Mouse (Mus musculus) liver, adult (tissue): ENCODE measurements around the gene Eya4.

Experiments
- GATA4 ChIP-seq: IDR thresholded peaks from 2 replicates; pipeline ENCODE4 v1.6.1; 2014; ENCODE audit warnings: mild to moderate bottlenecking, low read length; ENCODE audit not compliant: insufficient replicate concordance

The Eya4 gene

DNA sequence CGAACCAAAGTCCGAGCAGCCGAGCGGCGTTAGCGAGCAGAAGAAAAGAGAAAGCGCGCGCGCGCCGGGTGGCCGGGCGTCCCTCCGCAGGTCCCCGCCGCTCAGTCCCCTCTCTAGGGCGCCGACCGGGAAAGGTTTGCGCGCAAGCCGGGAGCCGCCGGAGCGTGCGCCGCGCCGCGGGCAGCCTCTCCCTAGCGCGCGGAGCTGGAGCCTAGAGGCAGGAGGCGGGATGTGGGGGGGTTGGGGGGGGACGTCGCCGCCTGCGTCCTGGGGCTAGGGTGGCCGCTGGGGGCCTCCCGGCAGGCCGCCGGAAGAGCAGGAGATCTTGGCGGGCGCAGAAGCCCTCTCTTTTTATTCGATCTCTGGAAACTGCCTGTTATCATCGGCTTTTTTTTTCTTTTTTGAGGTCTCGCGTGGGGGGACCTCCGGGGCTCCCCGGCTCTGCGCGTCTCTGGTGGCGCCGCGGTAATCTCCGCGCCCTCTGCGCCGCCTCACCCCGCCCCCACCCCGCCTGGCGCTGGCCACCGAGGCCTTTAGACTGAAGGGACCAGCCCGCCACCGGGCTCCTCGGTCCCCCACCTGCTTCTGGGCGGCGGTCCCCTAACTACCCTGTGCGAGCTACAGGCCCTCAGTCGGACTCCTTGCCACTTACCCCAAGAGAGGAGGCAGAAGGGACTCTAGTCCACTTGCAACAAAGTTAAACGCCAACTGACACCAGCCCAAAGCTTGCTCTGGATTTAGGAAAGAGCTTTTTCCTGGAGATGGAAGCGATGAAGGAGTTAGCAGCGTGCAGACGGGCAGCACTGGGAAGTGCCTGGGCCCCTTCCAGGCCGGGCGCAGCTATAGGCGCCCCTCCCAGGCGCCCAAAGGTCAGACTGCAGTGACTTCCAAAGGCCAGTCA is at the start of gene Eya4:
Eya4 (minus strand) TSS at position 776 of the 901 bp plus-strand sequence.
- no peak for TF ChIP-seq GATA4

DNA sequence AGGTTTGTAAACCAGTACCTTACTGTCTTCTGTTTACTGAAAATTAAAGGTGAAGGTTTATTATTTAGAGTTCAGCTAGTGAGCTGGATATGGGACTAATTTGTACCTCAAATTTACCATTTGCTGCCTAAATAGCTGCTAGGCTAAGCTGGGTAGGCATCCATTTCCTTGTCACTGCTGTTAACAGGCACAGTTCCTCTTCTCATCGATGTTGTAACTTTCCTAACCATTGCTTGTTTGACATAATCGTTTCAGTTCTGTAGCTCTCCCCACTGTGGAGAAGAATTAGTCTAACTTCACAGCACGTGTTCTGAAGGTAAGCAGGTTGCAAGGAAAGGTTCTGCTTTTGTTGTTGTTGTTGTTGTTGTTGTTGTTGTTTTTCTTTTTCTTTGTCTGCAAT is 44.8 kb upstream of the Eya4 start:
- TF ChIP-seq GATA4: no peak

DNA sequence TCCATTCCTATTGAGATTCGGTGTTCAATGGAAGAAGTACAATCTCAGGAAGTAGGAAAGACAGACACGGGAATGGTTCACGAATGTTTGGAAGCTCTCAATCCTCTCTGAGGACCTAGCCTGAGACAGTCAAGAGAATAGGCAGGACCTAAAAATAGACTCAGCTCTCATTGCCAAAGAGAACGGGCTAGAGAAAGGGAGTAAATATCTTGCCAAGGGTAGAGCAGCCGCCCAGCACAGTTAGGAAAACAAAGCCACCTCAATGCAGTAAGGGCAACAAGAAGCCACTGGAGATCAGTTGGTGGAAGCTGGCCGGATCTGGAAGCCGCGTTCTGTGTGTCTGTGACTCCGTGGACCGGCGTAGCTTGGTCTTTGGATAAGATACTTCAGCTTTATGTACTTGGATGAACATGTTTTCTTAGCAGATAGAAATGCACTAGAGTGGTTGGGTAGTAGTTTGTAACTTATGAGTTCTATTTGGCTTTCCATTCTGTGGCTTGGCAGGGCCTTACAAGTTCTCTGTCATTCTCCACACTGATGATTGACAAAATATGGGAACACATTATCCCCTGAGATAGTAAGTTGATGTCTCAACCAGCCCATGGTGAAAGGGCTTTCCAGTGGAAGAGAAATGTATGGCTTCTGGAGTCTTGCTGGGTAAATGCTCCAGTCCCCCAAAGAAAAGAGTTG is 44.1 kb upstream of the Eya4 start:
- TF ChIP-seq GATA4: no peak

DNA sequence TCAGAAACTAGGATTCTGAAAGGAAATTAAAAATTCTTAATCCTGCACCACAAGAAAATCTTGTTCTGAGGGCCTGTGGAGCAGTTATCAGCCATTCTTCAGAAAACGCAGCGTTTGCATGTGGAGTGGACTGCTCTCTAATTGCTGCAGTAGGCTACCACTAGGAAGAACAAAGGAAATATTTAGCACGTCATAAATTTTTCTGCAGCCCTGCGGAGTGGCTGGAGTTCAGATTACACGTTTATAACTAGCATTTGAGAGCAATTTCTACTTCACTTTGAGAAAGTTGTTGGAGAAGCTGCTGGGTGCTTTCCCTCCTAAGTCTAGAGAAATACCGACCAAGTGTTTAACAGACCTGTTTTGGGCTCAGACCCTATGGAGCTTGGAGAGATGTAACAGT is 43.6 kb upstream of the Eya4 start:
- TF ChIP-seq GATA4: no peak

DNA sequence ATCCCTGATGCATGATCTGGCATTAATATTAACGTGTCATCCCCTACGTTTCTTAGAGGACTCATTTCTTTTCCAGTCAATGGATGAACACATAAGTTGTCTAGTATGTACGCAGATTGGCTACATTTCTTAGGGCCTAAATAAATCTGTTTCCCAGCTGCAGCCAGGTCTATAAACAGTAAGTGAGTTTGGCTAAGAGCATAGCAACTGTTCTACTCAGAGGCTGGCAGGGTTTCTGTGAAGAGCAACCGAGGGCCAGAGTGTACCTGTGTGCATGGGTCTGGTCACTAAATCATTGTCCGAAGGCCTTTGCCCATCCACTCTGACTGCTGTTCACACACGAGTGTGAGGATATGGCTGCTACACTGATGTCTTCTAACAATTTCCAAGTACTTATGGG is 13.3 kb upstream of the Eya4 start:
- TF ChIP-seq GATA4: no peak

DNA sequence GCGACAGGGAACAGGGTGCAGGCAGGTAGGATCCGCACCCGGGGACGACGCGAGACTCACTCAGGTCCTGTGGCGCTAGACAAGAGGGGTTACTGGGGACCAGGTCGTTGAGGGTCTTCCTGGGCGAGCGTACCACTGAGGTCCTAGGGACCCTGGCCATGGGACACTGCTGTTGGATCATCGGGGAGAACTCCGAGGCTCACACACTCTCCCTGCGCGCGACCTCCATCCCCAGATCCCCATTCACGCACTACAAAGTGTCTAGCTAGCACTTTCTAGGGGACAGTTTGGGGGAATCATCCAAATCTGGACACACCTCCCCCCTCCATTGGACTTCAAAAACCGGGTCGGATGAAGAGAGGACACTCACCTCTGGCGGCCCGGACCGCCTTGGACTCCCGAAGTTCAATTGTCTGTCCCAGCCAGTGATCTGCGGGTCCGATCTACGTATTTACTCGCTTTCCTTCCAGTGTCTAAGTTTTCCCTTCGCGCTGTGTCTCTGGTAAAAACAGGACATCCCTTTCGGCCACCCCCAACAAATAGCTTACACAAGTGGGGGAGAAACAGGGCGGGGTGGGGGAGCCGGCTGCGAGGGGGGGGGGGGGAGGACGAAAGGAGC is 1.1 kb downstream of the Eya4 start:
- no peak for TF ChIP-seq GATA4

DNA sequence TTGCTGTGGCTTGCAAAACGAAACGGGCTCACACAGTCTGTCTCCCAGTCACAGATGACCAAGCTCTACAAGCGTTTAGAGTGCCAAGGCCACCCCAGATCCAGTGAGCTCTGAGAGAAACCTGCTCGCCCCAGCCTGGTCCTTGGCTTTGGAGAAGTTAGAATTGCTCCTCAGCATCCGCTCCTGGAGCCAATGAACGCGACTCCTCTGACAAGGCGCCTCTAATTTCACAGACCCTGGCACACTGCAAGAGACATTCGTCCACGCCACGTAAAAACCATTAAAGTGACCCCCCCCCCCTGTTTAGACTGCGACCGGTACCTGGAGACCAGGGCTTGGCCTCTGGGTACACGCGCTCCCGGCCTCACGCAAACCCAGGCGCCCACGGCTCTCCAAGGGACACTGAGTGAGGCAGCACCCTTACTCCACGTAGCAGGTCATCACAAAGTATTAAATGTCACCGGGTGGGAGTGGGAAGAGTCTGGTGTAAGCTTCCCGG is 1.6 kb downstream of the Eya4 start:
- TF ChIP-seq GATA4: no peak

DNA sequence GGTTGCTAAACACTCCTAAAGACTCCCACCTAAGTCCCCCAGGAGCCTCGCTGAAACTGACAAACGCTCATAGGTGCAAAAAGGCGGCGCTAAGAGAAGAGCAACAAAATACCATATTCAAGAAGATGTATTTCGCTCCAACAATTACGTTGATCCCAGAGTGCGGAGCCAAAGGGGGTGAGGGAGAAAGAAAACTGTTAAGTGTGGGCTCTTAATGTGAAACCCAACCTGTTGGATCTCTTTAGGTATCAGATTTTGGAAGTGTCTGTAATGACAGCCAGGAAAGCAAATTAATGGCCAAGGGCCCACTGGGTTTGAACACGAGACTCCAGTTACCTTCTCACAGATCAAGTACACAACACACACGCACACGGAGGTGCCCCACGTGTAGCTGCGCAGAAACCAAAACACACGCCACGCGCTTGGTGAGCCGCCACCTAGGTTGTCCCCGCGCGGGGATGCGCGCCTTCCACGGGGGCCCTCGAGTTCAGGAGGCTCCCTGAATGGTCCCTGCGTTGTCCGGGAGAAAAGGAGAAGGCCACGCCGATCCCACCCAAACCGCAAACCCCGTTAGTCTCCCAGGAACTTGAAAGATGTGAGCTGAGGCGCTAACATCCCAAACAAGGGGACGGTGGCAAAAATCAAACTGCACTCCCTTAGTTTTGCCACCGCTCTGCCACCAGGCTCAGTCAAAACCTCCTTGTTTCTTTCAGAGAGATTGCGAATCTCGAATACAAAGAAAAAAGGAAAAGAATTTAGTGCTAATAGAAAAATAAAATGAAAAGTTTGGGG is 2.3 kb downstream of the Eya4 start:
- TF ChIP-seq GATA4: no peak

DNA sequence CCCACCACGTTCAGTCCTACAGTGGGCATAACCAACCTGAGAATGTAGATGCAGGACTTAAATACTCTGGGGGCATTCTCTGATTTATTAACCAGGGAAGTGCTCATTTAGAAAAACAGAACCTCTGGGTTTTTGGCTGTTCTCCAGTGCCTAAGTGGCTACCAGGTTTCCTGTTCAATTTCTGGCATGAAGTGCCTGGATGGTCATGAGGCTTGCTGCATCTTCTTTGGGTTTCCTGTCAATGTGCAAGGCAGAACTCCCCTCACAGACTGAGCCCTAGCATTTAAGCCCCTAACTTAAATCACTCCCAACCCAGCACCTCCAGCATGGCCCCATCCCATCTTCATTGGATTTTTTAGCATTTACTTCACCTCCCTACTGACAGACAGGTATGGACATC is 13.3 kb downstream of the Eya4 start:
- no peak for TF ChIP-seq GATA4

DNA sequence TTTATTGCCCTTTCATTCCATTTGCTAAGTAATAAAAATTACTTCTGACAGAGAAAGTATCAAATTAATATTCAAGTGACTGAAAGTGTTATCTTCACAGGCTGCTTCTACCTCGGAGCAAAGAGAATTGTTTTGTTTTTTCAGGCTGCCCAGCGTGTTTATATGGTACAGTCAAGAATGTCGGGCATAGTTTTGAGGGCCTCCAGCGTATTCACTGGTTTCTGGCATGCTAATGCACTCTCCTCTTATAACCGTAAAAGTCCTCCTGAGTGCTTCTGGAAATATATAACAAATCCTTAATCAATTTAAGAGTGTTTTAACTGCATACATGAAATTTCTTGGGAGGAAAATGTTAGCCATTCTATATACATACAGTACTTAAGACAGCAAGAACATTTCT is 17.8 kb downstream of the Eya4 start:
- TF ChIP-seq GATA4: no peak

DNA sequence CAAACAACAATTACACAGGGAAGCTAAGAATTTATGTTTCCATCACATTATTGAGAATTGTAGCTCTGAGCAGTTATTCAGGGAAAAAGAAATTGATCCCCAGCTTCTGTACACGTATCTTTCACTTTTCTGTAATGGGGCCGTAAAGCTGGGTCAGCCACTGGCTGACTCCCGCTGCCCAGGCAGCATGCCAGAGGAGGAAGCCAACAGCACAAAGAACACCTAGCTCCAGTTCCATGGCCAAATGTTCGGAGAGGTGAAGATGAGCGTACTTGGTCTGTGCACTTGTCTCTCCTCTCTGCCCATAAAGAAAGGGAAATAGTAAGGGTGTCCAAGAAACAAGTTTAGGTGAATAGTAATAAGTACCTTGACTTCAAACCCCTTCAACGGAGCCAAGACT is 22.9 kb downstream of the Eya4 start:
- no peak for TF ChIP-seq GATA4

DNA sequence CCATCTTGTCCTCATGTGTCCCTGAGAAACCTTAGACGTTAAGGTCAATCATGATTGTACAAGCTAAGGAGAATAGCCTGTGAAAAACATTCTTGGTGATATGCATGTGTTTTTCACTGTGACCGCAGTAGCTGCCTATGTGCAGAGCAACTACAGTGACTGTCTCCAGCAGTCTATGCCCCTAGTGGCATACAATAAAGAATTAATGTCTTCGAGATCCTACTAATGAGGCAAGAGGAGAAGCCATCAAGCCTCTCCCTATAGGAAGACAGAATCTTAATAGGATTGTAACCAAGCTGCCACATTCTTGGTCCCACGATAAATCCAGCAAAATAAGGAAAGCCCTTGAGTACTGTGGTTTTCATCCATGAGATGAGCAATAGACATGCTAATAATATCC is 28.3 kb downstream of the Eya4 start:
- TF ChIP-seq GATA4: no peak

DNA sequence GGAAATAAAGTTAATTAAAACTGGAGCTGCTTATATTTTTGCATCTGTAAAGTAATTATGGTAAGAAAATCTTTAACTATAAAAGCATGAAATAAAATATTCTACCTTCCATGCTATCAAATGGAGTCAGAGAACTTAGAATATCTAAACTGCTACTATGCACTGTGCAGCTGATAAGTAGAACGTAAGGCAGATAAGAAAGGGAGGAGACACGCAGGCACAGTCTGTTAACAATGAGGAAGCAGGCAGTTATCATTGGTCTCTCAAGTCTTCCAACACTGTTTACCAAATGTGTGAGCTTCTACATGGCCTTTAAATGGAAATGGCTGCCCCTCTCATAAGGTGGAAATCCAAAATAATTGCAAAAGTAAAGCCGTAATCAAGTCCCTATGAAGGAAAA is 55.0 kb downstream of the Eya4 start:
- TF ChIP-seq GATA4: no peak

DNA sequence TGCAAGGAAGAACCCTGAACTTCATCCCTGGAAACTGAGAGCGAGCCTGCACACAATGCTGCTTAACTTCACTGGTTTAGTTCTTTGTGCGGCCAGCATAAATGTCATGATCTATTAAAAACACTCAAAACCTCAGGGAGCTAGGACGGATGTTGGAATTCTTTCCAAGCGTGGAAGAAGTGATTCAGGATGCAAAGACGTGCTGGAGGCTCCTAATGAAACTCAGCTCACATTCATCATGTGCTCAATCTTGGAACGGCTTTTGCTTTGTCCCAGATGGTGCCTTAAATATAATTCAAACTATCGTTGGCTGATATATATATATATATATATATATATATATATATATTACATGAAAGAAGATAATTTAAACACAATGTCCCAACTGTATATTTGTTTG is 58.1 kb downstream of the Eya4 start:
- TF ChIP-seq GATA4: no peak

DNA sequence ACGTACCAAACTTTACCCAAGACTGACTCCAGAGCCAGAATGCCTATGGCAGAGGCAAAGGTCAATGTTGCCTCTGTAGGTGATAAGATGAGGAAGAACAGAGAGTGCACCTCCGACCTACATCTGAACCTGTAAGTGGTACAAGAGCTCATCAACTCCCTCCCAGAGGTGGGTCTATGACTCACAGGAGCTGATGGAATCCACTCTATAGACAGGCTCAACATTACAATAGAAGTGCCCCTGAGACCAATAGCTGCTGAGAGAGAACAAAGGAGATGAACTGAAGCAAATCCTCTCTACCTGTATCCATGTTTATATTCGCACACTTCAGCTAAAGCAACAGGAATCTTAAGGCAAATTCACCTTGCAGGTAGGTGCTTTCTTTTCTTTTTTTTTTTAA is 73.2 kb downstream of the Eya4 start:
- no peak for TF ChIP-seq GATA4
